Mouse (Mus musculus) lung, postnatal 10 days (tissue): Measurements from ENCODE around the gene Top3a.

Experiments used
- DNase-seq: peaks from one replicate; pipeline ENCODE4 v3.0.0; 2021

The Top3a gene

GRCm38 (mm10) chr11:60709481-60710465, 67.4 kb downstream of the Top3a start:
- DNase-seq: peak; percentile 5

- no peak for DNase-seq
These were observed 68.5 kb downstream of the Top3a start for GRCm38 (mm10) chr11:60708631-60709030.

- DNase-seq: peak; percentile 93
These were observed 69.5 kb downstream of the Top3a start for GRCm38 (mm10) chr11:60707672-60708071.

GRCm38 (mm10) chr11:60706696-60707480, 70.3 kb downstream of the Top3a start:
- peak; percentile 4 for DNase-seq

GRCm38 (mm10) chr11:60706076-60706475, 71.1 kb downstream of the Top3a start:
- no peak for DNase-seq

- DNase-seq: no peak
These were observed 71.9 kb downstream of the Top3a start for GRCm38 (mm10) chr11:60705255-60705654.

- DNase-seq: no peak
These were observed 72.9 kb downstream of the Top3a start for GRCm38 (mm10) chr11:60704023-60704880.

- DNase-seq: peak; percentile 85
These were observed 74.0 kb downstream of the Top3a start for GRCm38 (mm10) chr11:60703131-60703530.

- peak; percentile 9 for DNase-seq
These were observed 75.6 kb downstream of the Top3a start for GRCm38 (mm10) chr11:60701611-60702010.

GRCm38 (mm10) chr11:60700320-60701185, 76.6 kb downstream of the Top3a start:
- DNase-seq: peak; percentile 13

GRCm38 (mm10) chr11:60699524-60700075, 77.6 kb downstream of the Top3a start, which contains the start of gene Llgl1:
Gene Llgl1, plus strand, starts transcription at chr11:60699723.
- DNase-seq: peak; percentile 90

- peak; percentile 93 for DNase-seq
These were observed 78.2 kb downstream of the Top3a start for GRCm38 (mm10) chr11:60698806-60699523.

GRCm38 (mm10) chr11:60697561-60697960, 79.6 kb downstream of the Top3a start:
- DNase-seq: peak; percentile 6

GRCm38 (mm10) chr11:60696165-60696564, 81.0 kb downstream of the Top3a start:
- no peak for DNase-seq
